ENCODE assay signal across 29 mouse cellular contexts in genomic region chr13:70761312-70761711, GRCm38 (mm10).
"Had no signal": no experiment of that assay in that cellular context is flagged by ENCODE, and none has a peak within 500 bp of the region (broad histone marks: within the 10 kb centered on the region; RNA-seq: fewer than 3 reads in every experiment).

No protein-coding gene starts in this region.

- H3K4me1 ChIP-seq: heart, embryonic 12.5 days; heart, embryonic 13.5 days; heart, embryonic 15.5 days; hindbrain, embryonic 10.5 days; hindbrain, embryonic 12.5 days; hindbrain, embryonic 13.5 days; hindbrain, embryonic 15.5 days; intestine, embryonic 15.5 days; kidney, embryonic 15.5 days had no signal

- H3K36me3 ChIP-seq: heart, embryonic 12.5 days; heart, embryonic 13.5 days; heart, embryonic 15.5 days; hindbrain, embryonic 10.5 days; hindbrain, embryonic 12.5 days; hindbrain, embryonic 13.5 days; hindbrain, embryonic 15.5 days; intestine, embryonic 15.5 days had no signal

- H3K27ac ChIP-seq: heart, embryonic 13.5 days; heart, embryonic 15.5 days; hindbrain, embryonic 10.5 days; hindbrain, embryonic 12.5 days; hindbrain, embryonic 13.5 days; hindbrain, embryonic 14.5 days; hindbrain, embryonic 15.5 days; hindbrain, postnatal 0 days; intestine, embryonic 15.5 days; kidney, embryonic 15.5 days; kidney, postnatal 0 days; layer of hippocampus, adult 2 months; left cerebral cortex, adult 2 months had no signal

- H3K9me3 ChIP-seq: heart, embryonic 12.5 days; heart, embryonic 13.5 days; heart, embryonic 15.5 days; hindbrain, embryonic 10.5 days; hindbrain, embryonic 12.5 days; hindbrain, embryonic 13.5 days; hindbrain, embryonic 15.5 days; intestine, embryonic 15.5 days; kidney, embryonic 15.5 days had no signal

- H3K27me3 ChIP-seq: heart, embryonic 12.5 days; heart, embryonic 15.5 days; hindbrain, embryonic 12.5 days; hindbrain, embryonic 13.5 days; hindbrain, embryonic 15.5 days; intestine, embryonic 15.5 days; kidney, embryonic 15.5 days had no signal

- DNase-seq: heart, postnatal 10 days; heart, postnatal 14 days; heart, postnatal 4 days; kidney, adult 11 months; kidney, adult 18-20 months; kidney, adult 2 months; kidney, adult 8-10 months; kidney, adult 9 months; kidney, postnatal 10 days; kidney, postnatal 14 days; kidney, postnatal 25 days; kidney, postnatal 36 days; kidney, postnatal 4 days; layer of hippocampus, adult 9-11 months; layer of hippocampus, postnatal 36 days had no signal

- H3K4me3 ChIP-seq: heart, embryonic 12.5 days; heart, embryonic 13.5 days; heart, embryonic 15.5 days; hindbrain, embryonic 10.5 days; hindbrain, embryonic 12.5 days; hindbrain, embryonic 13.5 days; hindbrain, embryonic 15.5 days; intestine, embryonic 15.5 days; kidney, embryonic 15.5 days; layer of hippocampus, adult 2 months; left cerebral cortex, adult 2 months had no signal
